Mouse (Mus musculus) ES-Bruce4 (cell line): ENCODE measurements around the gene Rprd1b.

Experiments used
- CTCF ChIP-seq: IDR thresholded peaks from one replicate; pipeline ENCODE4 v1.8.1; 2011; ENCODE audit warnings: low read depth, low read length
- POLR2A ChIP-seq: IDR thresholded peaks from one replicate; pipeline ENCODE4 v1.8.1; 2011; ENCODE audit warnings: low read length; ENCODE audit not compliant: insufficient read depth

- no peak for TF ChIP-seq POLR2A
- TF ChIP-seq CTCF: no peak
These were observed 87.6 kb downstream of the Rprd1b start for GRCm38 (mm10) chr2:158115838-158116453.
